Mouse (Mus musculus): Measurements from ENCODE around the gene Slc13a2. TPM values are rescaled to one million over a fixed set of nuclear protein-coding genes. Genes with fewer than 3 reads are reported as not detected.

Gene Slc13a2
- total RNA-seq, 1 experiment = 0.13 TPM

- in situ Hi-C loops (cut with MboI; ENCODE audit: low sequenced_read_pairs in 2 of 2, unreplicated experiment in 2 of 2) = loop anchor here in 1 of 2 experiments (5.0 kb wide), 1 partner anchor 37 kb away; no protein-coding TSS in a partner anchor
- H3K27ac ChIP-seq (ENCODE audit: insufficient read depth, low read depth, low read length, poor library complexity, severe bottlenecking) = no peak overlapping the region
These were observed 61.3 kb downstream of the Slc13a2 start for GRCm38 (mm10) chr11:78360789-78361131.

GRCm38 (mm10) chr11:78360125-78360788 is 61.8 kb downstream of the Slc13a2 start:
- peak; percentile 93 for DNase-seq (ENCODE audit: low read depth, low spot score)
- no peak overlapping the region for H3K27ac ChIP-seq (ENCODE audit: insufficient read depth, low read depth, low read length, poor library complexity, severe bottlenecking)
- no peaks in the 10 kb centered on the region for H3K9me3 ChIP-seq (ENCODE audit: control insufficient read depth, insufficient read depth, low read depth, low read length)
- peaks cover 0 to 12% of the 10 kb centered on the region in 2 experiments; a peak in 1 of 4 replicates for H3K4me1 ChIP-seq (ENCODE audit: control insufficient read depth in 2 of 2, insufficient read depth in 2 of 2, low read length in 2 of 2, poor library complexity in 1 of 2)
- H3K9ac ChIP-seq (ENCODE audit: insufficient read depth, low read depth, low read length, poor library complexity, severe bottlenecking) = peak overlapping the region; percentile 65
- in situ Hi-C loops (cut with MboI; ENCODE audit: low sequenced_read_pairs in 2 of 2, unreplicated experiment in 2 of 2) = loop anchor here in 1 of 2 experiments (5.0 kb wide), 1 partner anchor 37 kb away; no protein-coding TSS in a partner anchor
- no peaks in the 10 kb centered on the region for H3K36me3 ChIP-seq (ENCODE audit: control insufficient read depth, insufficient read depth, low read length, poor library complexity, severe bottlenecking)
- H3K4me3 ChIP-seq (ENCODE audit: insufficient read depth in 1 of 2, low read depth in 1 of 2, low read length in 2 of 2, poor library complexity in 1 of 2, severe bottlenecking in 1 of 2) = peak overlapping the region; percentile 47 to 66
- TF ChIP-seq CHD2 (IDR thresholded peaks at IDR 0.05; ENCODE audit: low read depth, low read length) = no peak
- TF ChIP-seq ZC3H11A (IDR thresholded peaks at IDR 0.05; ENCODE audit: borderline replicate concordance, low read depth, low read length) = peak; percentile 61; the same call in 1 of the 2 replicates

More at GRCm38 (mm10) chr11:78360789-78361131, 61.3 kb downstream of the Slc13a2 start:
- no peak for TF ChIP-seq CHD2 (IDR thresholded peaks at IDR 0.05; ENCODE audit: low read depth, low read length)
- TF ChIP-seq MAFK (IDR thresholded peaks at IDR 0.05; ENCODE audit: insufficient read depth, low read depth, low read length) = no peak
- no peak for TF ChIP-seq ZNF384 (IDR thresholded peaks at IDR 0.05; ENCODE audit: low read depth, low read length)
- TF ChIP-seq ZC3H11A (IDR thresholded peaks at IDR 0.05; ENCODE audit: borderline replicate concordance, low read depth, low read length) = no peak
- no peak for TF ChIP-seq HCFC1 (IDR thresholded peaks at IDR 0.05; ENCODE audit: borderline replicate concordance, insufficient read depth, low read length)
- no peak overlapping the region for H3K4me3 ChIP-seq (ENCODE audit: insufficient read depth in 1 of 2, low read depth in 1 of 2, low read length in 2 of 2, poor library complexity in 1 of 2, severe bottlenecking in 1 of 2)
- H3K36me3 ChIP-seq (ENCODE audit: control insufficient read depth, insufficient read depth, low read length, poor library complexity, severe bottlenecking) = no peaks in the 10 kb centered on the region
- peaks cover 0 to 12% of the 10 kb centered on the region in 2 experiments; a peak in 1 of 4 replicates for H3K4me1 ChIP-seq (ENCODE audit: control insufficient read depth in 2 of 2, insufficient read depth in 2 of 2, low read length in 2 of 2, poor library complexity in 1 of 2)
- DNase-seq (ENCODE audit: low read depth, low spot score) = no peak
- H3K9me3 ChIP-seq (ENCODE audit: control insufficient read depth, insufficient read depth, low read depth, low read length) = no peaks in the 10 kb centered on the region
- peak overlapping the region; percentile 44; the same call in 1 of the 2 replicates for H3K9ac ChIP-seq (ENCODE audit: insufficient read depth, low read depth, low read length, poor library complexity, severe bottlenecking)

GRCm38 (mm10) chr11:78358330-78359007 is 63.5 kb downstream of the Slc13a2 start:
- in situ Hi-C loops (cut with MboI; ENCODE audit: low sequenced_read_pairs in 2 of 2, unreplicated experiment in 2 of 2) = no loop called here
- peak overlapping the region; percentile 26; the same call in 1 of the 2 replicates for H3K9ac ChIP-seq (ENCODE audit: insufficient read depth, low read depth, low read length, poor library complexity, severe bottlenecking)
- H3K4me3 ChIP-seq (ENCODE audit: insufficient read depth in 1 of 2, low read depth in 1 of 2, low read length in 2 of 2, poor library complexity in 1 of 2, severe bottlenecking in 1 of 2) = peak overlapping the region; percentile 44 to 56
- DNase-seq (ENCODE audit: low read depth, low spot score) = peak; percentile 72
- H3K4me1 ChIP-seq (ENCODE audit: control insufficient read depth in 2 of 2, insufficient read depth in 2 of 2, low read length in 2 of 2, poor library complexity in 1 of 2) = peaks cover 0 to 12% of the 10 kb centered on the region in 2 experiments; a peak in 1 of 4 replicates
- no peaks in the 10 kb centered on the region for H3K36me3 ChIP-seq (ENCODE audit: control insufficient read depth, insufficient read depth, low read length, poor library complexity, severe bottlenecking)
- no peak for TF ChIP-seq HCFC1 (IDR thresholded peaks at IDR 0.05; ENCODE audit: borderline replicate concordance, insufficient read depth, low read length)
- no peak for TF ChIP-seq ZC3H11A (IDR thresholded peaks at IDR 0.05; ENCODE audit: borderline replicate concordance, low read depth, low read length)
- TF ChIP-seq ZNF384 (IDR thresholded peaks at IDR 0.05; ENCODE audit: low read depth, low read length) = no peak
- TF ChIP-seq CHD2 (IDR thresholded peaks at IDR 0.05; ENCODE audit: low read depth, low read length) = no peak
- no peak for TF ChIP-seq MAFK (IDR thresholded peaks at IDR 0.05; ENCODE audit: insufficient read depth, low read depth, low read length)
- H3K9me3 ChIP-seq (ENCODE audit: control insufficient read depth, insufficient read depth, low read depth, low read length) = no peaks in the 10 kb centered on the region
- H3K27ac ChIP-seq (ENCODE audit: insufficient read depth, low read depth, low read length, poor library complexity, severe bottlenecking) = no peak overlapping the region

- in situ Hi-C loops (cut with MboI; ENCODE audit: low sequenced_read_pairs in 2 of 2, unreplicated experiment in 2 of 2) = no loop called here
- Histone ChIP-seq H3K9ac (ENCODE audit: insufficient read depth, low read depth, low read length, poor library complexity, severe bottlenecking) (no peak overlapping the region), H3K4me3 (ENCODE audit: insufficient read depth in 1 of 2, low read depth in 1 of 2, low read length in 2 of 2, poor library complexity in 1 of 2, severe bottlenecking in 1 of 2) (no peak overlapping the region), H3K9me3 (ENCODE audit: control insufficient read depth, insufficient read depth, low read depth, low read length) (no peaks in the 10 kb centered on the region), H3K36me3 (ENCODE audit: control insufficient read depth, insufficient read depth, low read length, poor library complexity, severe bottlenecking) (no peaks in the 10 kb centered on the region), H3K27ac (ENCODE audit: insufficient read depth, low read depth, low read length, poor library complexity, severe bottlenecking) (no peak overlapping the region), H3K4me1 (ENCODE audit: control insufficient read depth in 2 of 2, insufficient read depth in 2 of 2, low read length in 2 of 2, poor library complexity in 1 of 2) (peaks cover 0 to 16% of the 10 kb centered on the region in 2 experiments; a peak in 2 of 4 replicates)
- peak; percentile 58 for DNase-seq (ENCODE audit: low read depth, low spot score)
- TF ChIP-seq CHD2 (IDR thresholded peaks at IDR 0.05; ENCODE audit: low read depth, low read length) = no peak
- TF ChIP-seq ZC3H11A (IDR thresholded peaks at IDR 0.05; ENCODE audit: borderline replicate concordance, low read depth, low read length) = peak; percentile 54; the same call in 1 of the 2 replicates
These were observed 66.4 kb downstream of the Slc13a2 start for GRCm38 (mm10) chr11:78355471-78356238.
